20 mouse cellular contexts compared by ENCODE assay signal in the genomic region with DNA sequence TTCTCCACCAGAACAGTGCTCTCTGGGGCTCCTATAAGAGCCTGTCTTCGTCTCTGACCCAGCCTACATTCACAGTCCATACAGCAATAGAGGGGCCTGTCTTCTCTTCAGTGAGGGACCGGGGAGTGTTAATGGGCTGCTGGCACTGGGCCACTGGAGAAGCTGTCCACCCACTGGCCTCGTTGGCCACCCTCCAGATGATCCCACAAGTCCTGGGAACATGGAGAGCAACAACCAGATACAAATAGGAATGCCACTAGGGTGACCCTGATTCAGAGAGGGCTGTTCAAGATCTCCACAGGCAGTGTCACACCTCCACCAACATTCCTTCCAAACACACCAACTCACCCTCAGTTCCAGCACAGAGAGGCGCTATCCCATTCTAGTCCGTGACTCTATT.
DNase-seq lines count a peak whose midpoint lies in the region; ATAC-seq and TF ChIP-seq lines count a peak whose summit lies in the region.
"Had no signal": no experiment of that assay in that cellular context is flagged by ENCODE, and none has a peak within 500 bp of the region (broad histone marks: within the 10 kb centered on the region; RNA-seq: fewer than 3 reads in every experiment).

No protein-coding gene starts in this region.

- ATAC-seq in liver, embryonic 12.5 days: no peak
- ATAC-seq: forebrain, embryonic 14.5 days; inflammation-experienced regulatory T-cells, adult 6 months had no signal

- WGBS in liver, adult 2 months: 83% methylated on average over 5 of the region's 5 CpGs
- 58% methylated on average over 5 of the region's 5 CpGs for WGBS in liver, embryonic 12.5 days (ENCODE audit: insufficient replicate concordance)

- no peaks in the 10 kb centered on the region for H3K9me3 ChIP-seq in liver, embryonic 12.5 days (replicated peaks)
- H3K9me3 ChIP-seq: embryonic facial prominence, embryonic 10.5 days; hindbrain, embryonic 10.5 days; limb, embryonic 13.5 days; lung, embryonic 15.5 days; midbrain, embryonic 10.5 days; neural tube, embryonic 13.5 days; stomach, embryonic 15.5 days had no signal

- H3K9ac ChIP-seq in liver, adult 2 months (ENCODE audit: low read depth, low read length): no peak overlapping the region
- H3K9ac ChIP-seq in liver, embryonic 12.5 days: no peak overlapping the region
- H3K9ac ChIP-seq: limb, embryonic 13.5 days; lung, embryonic 15.5 days; neural tube, embryonic 13.5 days; stomach, embryonic 15.5 days had no signal

- DNase-seq in cerebellum, postnatal 14 days: peak; percentile 14 to 35
- no peak for DNase-seq in cerebellum, adult 9-10 months
- peak; percentile 67 for DNase-seq in heart, postnatal 4 days
- DNase-seq in heart, adult 8-10 months (ENCODE audit: low spot score): no peak
- peak; percentile 7 for DNase-seq in liver, adult 2 months (ENCODE audit: extremely low read depth, low read depth, low spot score)
- peak; percentile 40 to 46 for DNase-seq in right cerebral cortex, postnatal 10 days (ENCODE audit: low spot score in 2 of 2)
- no peak for DNase-seq in right cerebral cortex, postnatal 36 days (ENCODE audit: low spot score in 2 of 2)
- DNase-seq: adrenal gland, adult 2 months; layer of hippocampus, adult 9-11 months had no signal

- TF ChIP-seq POLR2A in liver, adult 2 months (IDR thresholded peaks at IDR 0.05; ENCODE audit: extremely low read depth, insufficient read depth, low read length): no peak

- no peak overlapping the region for H3K4me3 ChIP-seq in liver, adult 2 months (ENCODE audit: insufficient read depth, low read depth, low read length)
- no peak overlapping the region for H3K4me3 ChIP-seq in liver, embryonic 12.5 days
- H3K4me3 ChIP-seq: embryonic facial prominence, embryonic 10.5 days; erythroblast, embryonic 14.5 days; hindbrain, embryonic 10.5 days; limb, embryonic 13.5 days; lung, embryonic 15.5 days; midbrain, embryonic 10.5 days; neural tube, embryonic 13.5 days; stomach, embryonic 15.5 days had no signal

- TF ChIP-seq CTCF in liver, adult 2 months (IDR thresholded peaks at IDR 0.05; ENCODE audit: low read depth, low read length): no peak

- H3K4me2 ChIP-seq in liver, embryonic 12.5 days: no peak overlapping the region
- H3K4me2 ChIP-seq: limb, embryonic 13.5 days; lung, embryonic 15.5 days; neural tube, embryonic 13.5 days; stomach, embryonic 15.5 days had no signal

- no peaks in the 10 kb centered on the region for H3K4me1 ChIP-seq in liver, adult 2 months (ENCODE audit: control insufficient read depth, insufficient read depth, low read length)
- H3K4me1 ChIP-seq in liver, embryonic 12.5 days: no peaks in the 10 kb centered on the region
- H3K4me1 ChIP-seq: stomach, embryonic 15.5 days had no signal

- no peaks in the 10 kb centered on the region for H3K27me3 ChIP-seq in liver, adult 2 months (ENCODE audit: control insufficient read depth, insufficient read depth, low read length)
- no peaks in the 10 kb centered on the region for H3K27me3 ChIP-seq in liver, embryonic 12.5 days (replicated peaks)
- H3K27me3 ChIP-seq: lung, embryonic 15.5 days; stomach, embryonic 15.5 days had no signal

- H3K36me3 ChIP-seq in liver, adult 2 months (ENCODE audit: control insufficient read depth, insufficient read depth, low read length): no peaks in the 10 kb centered on the region
- H3K36me3 ChIP-seq in liver, embryonic 12.5 days: no peaks in the 10 kb centered on the region
- H3K36me3 ChIP-seq: embryonic facial prominence, embryonic 10.5 days; hindbrain, embryonic 10.5 days; limb, embryonic 13.5 days; lung, embryonic 15.5 days; midbrain, embryonic 10.5 days; neural tube, embryonic 13.5 days; stomach, embryonic 15.5 days had no signal

- H3K79me2 ChIP-seq in liver, adult 2 months (ENCODE audit: control insufficient read depth, insufficient read depth, low read length): no peaks in the 10 kb centered on the region

- no peak overlapping the region for H3K27ac ChIP-seq in liver, adult 2 months (replicated peaks; ENCODE audit: insufficient read depth, low read depth, low read length)
- H3K27ac ChIP-seq in liver, embryonic 12.5 days: no peak overlapping the region
- H3K27ac ChIP-seq: embryonic facial prominence, embryonic 10.5 days; hindbrain, embryonic 10.5 days; limb, embryonic 13.5 days; lung, embryonic 15.5 days; midbrain, embryonic 10.5 days; neural tube, embryonic 13.5 days; stomach, embryonic 15.5 days had no signal

Comparison
In these comparisons a context has a peak if more than half of its experiments do, and no peak if none do; other contexts are left out.
1. DNase-seq: peak in cerebellum, postnatal 14 days (2 of 2), heart, postnatal 4 days (single experiment), liver, adult 2 months (single experiment) and right cerebral cortex, postnatal 10 days (2 of 2); none in cerebellum, adult 9-10 months (single experiment), heart, adult 8-10 months (single experiment) and right cerebral cortex, postnatal 36 days (0 of 2).